Mouse (Mus musculus): ENCODE measurements around the gene Olfr1441. TPM values are rescaled to one million over a fixed set of nuclear protein-coding genes. Genes with fewer than 3 reads are reported as not detected.
A peak's percentile ranks its signal among the peaks of the same experiment; 100 is the strongest.

Gene Olfr1441
- polyA plus RNA-seq, 1 experiment = not detected

DNA sequence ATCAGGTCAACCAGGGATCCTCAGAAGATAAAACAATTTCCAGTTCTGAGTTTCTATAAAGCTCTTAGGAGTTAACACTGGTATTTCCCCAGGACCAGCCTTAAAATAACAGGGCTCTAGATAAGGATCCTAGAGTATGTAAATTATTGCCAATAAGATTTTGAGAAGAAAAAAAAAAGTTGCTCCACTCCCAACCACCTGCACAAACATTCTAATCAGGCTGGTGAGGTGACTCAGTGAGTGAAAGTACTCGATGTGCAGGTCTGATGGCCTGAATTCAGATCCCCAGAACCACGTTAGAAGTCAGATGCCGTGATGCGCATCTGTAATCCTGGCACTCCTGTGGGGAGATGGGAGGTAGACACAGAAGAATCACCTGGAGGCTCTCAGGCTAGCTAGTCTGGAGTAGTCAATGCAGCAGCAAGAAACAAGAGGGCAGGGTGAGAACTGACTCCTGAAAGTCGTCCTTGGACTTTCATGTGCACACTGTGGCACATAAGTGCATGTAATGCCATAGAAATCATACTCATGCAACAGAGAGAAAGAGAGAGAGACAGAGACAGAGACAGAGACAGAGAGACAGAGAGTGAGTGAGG lies 55.2 kb downstream of the Olfr1441 start:
- peak overlapping the region; percentile 44; the same call in 1 of the 2 replicates for H3K27ac ChIP-seq (ENCODE audit: insufficient read depth, low read length)
- TF ChIP-seq POLR2A (IDR thresholded peaks at IDR 0.05; ENCODE audit: extremely low read depth, insufficient read depth, low read length) (no peak), CTCF (IDR thresholded peaks at IDR 0.05; ENCODE audit: extremely low read depth, insufficient read depth, low read length) (no peak)
- H3K4me1 ChIP-seq (ENCODE audit: control insufficient read depth, insufficient read depth, low read length) = peaks cover 8% of the 10 kb centered on the region; the same call in 1 of the 2 replicates
- no peak overlapping the region for H3K4me3 ChIP-seq (ENCODE audit: insufficient read depth, low read length)

Other genes starting within 250 kb of the Olfr1441 start
- not detected in 2 replicates for gene Olfr1555-ps1, start 247.3 kb upstream of the Olfr1441 start, polyA plus RNA-seq (2012; rRNA removed)
- 0.04 TPM in 1 of 2 replicates, not detected in the other for gene Olfr1431, start 216.8 kb upstream of the Olfr1441 start, polyA plus RNA-seq (2012; rRNA removed)
- gene Olfr1432, start 184.8 kb upstream of the Olfr1441 start, polyA plus RNA-seq (2012; rRNA removed) = not detected in 2 replicates
- gene Olfr262, start 175.8 kb upstream of the Olfr1441 start, polyA plus RNA-seq (2012; rRNA removed) = not detected in 2 replicates
- gene Olfr235, start 156.4 kb upstream of the Olfr1441 start, polyA plus RNA-seq (2012; rRNA removed) = 0.08 and 0.09 TPM in 2 replicates
- gene Olfr1434, start 137.6 kb upstream of the Olfr1441 start, polyA plus RNA-seq (2012; rRNA removed) = not detected in 2 replicates
- not detected in 2 replicates for gene Olfr1436, start 118.3 kb upstream of the Olfr1441 start, polyA plus RNA-seq (2012; rRNA removed)
- 0.06 TPM in 1 of 2 replicates, not detected in the other for gene Olfr1437, start 92.3 kb upstream of the Olfr1441 start, polyA plus RNA-seq (2012; rRNA removed)
- gene Olfr1438-ps1, start 81.5 kb upstream of the Olfr1441 start, polyA plus RNA-seq (2012; rRNA removed) = 0.02 TPM in 1 of 2 replicates, not detected in the other
- not detected in 2 replicates for gene Olfr1440, start 30.2 kb upstream of the Olfr1441 start, polyA plus RNA-seq (2012; rRNA removed)
- gene Pfpl, start 10.5 kb downstream of the Olfr1441 start, polyA plus RNA-seq (2012; rRNA removed) = 0.02 TPM in 1 of 2 replicates, not detected in the other
- 11.9 and 13.0 TPM in 2 replicates for gene Mpeg1, start 43.3 kb downstream of the Olfr1441 start, polyA plus RNA-seq (2012; rRNA removed)
- 20.8 and 23.2 TPM in 2 replicates for gene Dtx4, start 84.0 kb downstream of the Olfr1441 start, polyA plus RNA-seq (2012; rRNA removed)
- gene Fam111a, start 128.3 kb downstream of the Olfr1441 start, polyA plus RNA-seq (2012; rRNA removed) = 1.2 and 1.4 TPM in 2 replicates
- gene Gm4952, start 182.5 kb downstream of the Olfr1441 start, polyA plus RNA-seq (2012; rRNA removed) = 0.10 and 0.26 TPM in 2 replicates
- not detected in 2 replicates for gene Glyat, start 215.9 kb downstream of the Olfr1441 start, polyA plus RNA-seq (2012; rRNA removed)